Mouse (Mus musculus): ENCODE measurements around the gene Opn4. TPM values are rescaled to one million over a fixed set of nuclear protein-coding genes. Genes with fewer than 3 reads are reported as not detected.

Gene Opn4
- total RNA-seq (2021) = 1 to 10 TPM; 2.2 to 2.3 TPM
- long read RNA-seq, experiment 1, partial matches to known transcripts = 1 of 3 reads
- long read RNA-seq, experiment 1, other reads (novel, unspliced or antisense) = 2 of 3 reads
- long read RNA-seq, experiment 2, partial matches to known transcripts = 2 of 6 reads
- long read RNA-seq, experiment 2, other reads (novel, unspliced or antisense) = 4 of 6 reads

- no peak for DNase-seq
- intact Hi-C loops (cut with DNase I) = no loop called here
These were observed at the start of gene Opn4 for GRCm38 (mm10) chr14:34599941-34600340. Opn4 (minus strand) TSS chr14:34600142.

- intact Hi-C loops (cut with DNase I) = no loop called here
- DNase-seq = no peak
These were observed 48.0 kb upstream of the Opn4 start for GRCm38 (mm10) chr14:34647870-34648475.

GRCm38 (mm10) chr14:34644140-34644539 is 44.2 kb upstream of the Opn4 start:
- intact Hi-C loops (cut with DNase I) = no loop called here
- no peak for DNase-seq

GRCm38 (mm10) chr14:34635721-34636120 is 35.8 kb upstream of the Opn4 start:
- intact Hi-C loops (cut with DNase I) = no loop called here
- no peak for DNase-seq

GRCm38 (mm10) chr14:34635192-34635591 is 35.2 kb upstream of the Opn4 start:
- intact Hi-C loops (cut with DNase I) = no loop called here
- DNase-seq = no peak

GRCm38 (mm10) chr14:34632722-34633448 is 32.9 kb upstream of the Opn4 start:
- no peak for DNase-seq
- intact Hi-C loops (cut with DNase I) = no loop called here

- DNase-seq = no peak
- intact Hi-C loops (cut with DNase I) = no loop called here
These were observed 26.9 kb upstream of the Opn4 start for GRCm38 (mm10) chr14:34626824-34627223.

- no peak for DNase-seq
- intact Hi-C loops (cut with DNase I) = loop anchor here (5.0 kb wide), 1 partner anchor 69 kb away; no protein-coding TSS in a partner anchor
These were observed 23.7 kb upstream of the Opn4 start for GRCm38 (mm10) chr14:34623531-34624210.

GRCm38 (mm10) chr14:34623074-34623473 is 23.1 kb upstream of the Opn4 start:
- no peak for DNase-seq
- intact Hi-C loops (cut with DNase I) = loop anchor here (5.0 kb wide), 1 partner anchor 69 kb away; no protein-coding TSS in a partner anchor

- DNase-seq = peak; percentile 44 to 62
- intact Hi-C loops (cut with DNase I) = loop anchor here (5.0 kb wide), 1 partner anchor 72 kb away; no protein-coding TSS in a partner anchor
These were observed 20.9 kb upstream of the Opn4 start for GRCm38 (mm10) chr14:34620611-34621376.

- intact Hi-C loops (cut with DNase I) = no loop called here
- no peak for DNase-seq
These were observed 18.9 kb upstream of the Opn4 start for GRCm38 (mm10) chr14:34618808-34619207.

GRCm38 (mm10) chr14:34616821-34617220 is 16.9 kb upstream of the Opn4 start:
- peak; percentile 85 to 89 for DNase-seq
- intact Hi-C loops (cut with DNase I) = loop anchor here (1.0 to 2.0 kb wide), 2 partner anchors 152 to 161 kb away; no protein-coding TSS in a partner anchor

GRCm38 (mm10) chr14:34615625-34616024 is 15.7 kb upstream of the Opn4 start:
- intact Hi-C loops (cut with DNase I) = loop anchor here (1.0 to 2.0 kb wide), 2 partner anchors 153 to 163 kb away; no protein-coding TSS in a partner anchor
- DNase-seq = no peak

GRCm38 (mm10) chr14:34615082-34615481 is 15.1 kb upstream of the Opn4 start:
- no peak for DNase-seq
- intact Hi-C loops (cut with DNase I) = no loop called here

- no peak for DNase-seq
- intact Hi-C loops (cut with DNase I) = no loop called here
These were observed 14.6 kb upstream of the Opn4 start for GRCm38 (mm10) chr14:34614551-34614950.

- DNase-seq = no peak
- intact Hi-C loops (cut with DNase I) = no loop called here
These were observed 13.6 kb upstream of the Opn4 start for GRCm38 (mm10) chr14:34613523-34613922.

- DNase-seq = no peak
- intact Hi-C loops (cut with DNase I) = no loop called here
These were observed 12.3 kb upstream of the Opn4 start for GRCm38 (mm10) chr14:34612222-34612621.

GRCm38 (mm10) chr14:34611591-34611990 is 11.6 kb upstream of the Opn4 start:
- no peak for DNase-seq
- intact Hi-C loops (cut with DNase I) = no loop called here

- no peak for DNase-seq
- intact Hi-C loops (cut with DNase I) = no loop called here
These were observed 2.0 kb upstream of the Opn4 start for GRCm38 (mm10) chr14:34601910-34602309.

GRCm38 (mm10) chr14:34595596-34596255 is 4.2 kb downstream of the Opn4 start:
- DNase-seq = no peak
- intact Hi-C loops (cut with DNase I) = no loop called here
